Mouse (Mus musculus): ENCODE results near the gene Zfp566. TPM values are rescaled to one million over a fixed set of nuclear protein-coding genes. Genes with fewer than 3 reads are reported as not detected.

Zfp566 gene
- polyA plus RNA-seq, 1 experiment from 2014 or later: 19.3 TPM

- Histone ChIP-seq H3K9ac (replicated peaks) (no peak overlapping the region), H3K27me3 (no peaks in the 10 kb centered on the region), H3K9me3 (no peaks in the 10 kb centered on the region), H3K36me3 (peaks cover 14% of the 10 kb centered on the region), H3K27ac (no peak overlapping the region; the same call in 1 of the 2 replicates), H3K4me2 (replicated peaks) (peak overlapping the region; percentile 76), H3K4me3 (replicated peaks) (peak overlapping the region; percentile 53), H3K4me1 (replicated peaks) (peaks cover 39% of the 10 kb centered on the region)
- no peak for ATAC-seq
- 73% methylated on average over 6 of the region's 6 CpGs for WGBS
Measured at GRCm38 (mm10) chr7:30093918-30094415, 3.6 kb upstream of the Zfp566 start.

GRCm38 (mm10) chr7:30092666-30093065 is 2.3 kb upstream of the Zfp566 start:
- no peak for ATAC-seq
- WGBS: 83% methylated on average over 9 of the region's 9 CpGs
- no peak overlapping the region for H3K4me3 ChIP-seq (replicated peaks)

GRCm38 (mm10) chr7:30090970-30091585 is 751 bp upstream of the Zfp566 start:
- H3K9ac ChIP-seq (replicated peaks): peak overlapping the region; percentile 43; the same call in 1 of the 2 replicates
- H3K4me1 ChIP-seq (replicated peaks): peaks cover 40% of the 10 kb centered on the region
- H3K27me3 ChIP-seq: no peaks in the 10 kb centered on the region
- ATAC-seq: peak; percentile 3; the same call in 1 of the 2 replicates
- H3K27ac ChIP-seq: peak overlapping the region; percentile 88
- WGBS: 10% methylated on average over 9 of the region's 9 CpGs
- H3K4me2 ChIP-seq (replicated peaks): peak overlapping the region; percentile 87
- H3K36me3 ChIP-seq: peaks cover 10% of the 10 kb centered on the region
- H3K9me3 ChIP-seq: no peaks in the 10 kb centered on the region
- peak overlapping the region; percentile 75 for H3K4me3 ChIP-seq (replicated peaks)

More at GRCm38 (mm10) chr7:30092666-30093065, 2.3 kb upstream of the Zfp566 start:
- Histone ChIP-seq H3K36me3 (peaks cover 4% of the 10 kb centered on the region), H3K9ac (replicated peaks) (no peak overlapping the region), H3K4me2 (replicated peaks) (no peak overlapping the region), H3K27me3 (no peaks in the 10 kb centered on the region), H3K27ac (no peak overlapping the region), H3K4me1 (replicated peaks) (peaks cover 49% of the 10 kb centered on the region), H3K9me3 (no peaks in the 10 kb centered on the region)

DNA sequence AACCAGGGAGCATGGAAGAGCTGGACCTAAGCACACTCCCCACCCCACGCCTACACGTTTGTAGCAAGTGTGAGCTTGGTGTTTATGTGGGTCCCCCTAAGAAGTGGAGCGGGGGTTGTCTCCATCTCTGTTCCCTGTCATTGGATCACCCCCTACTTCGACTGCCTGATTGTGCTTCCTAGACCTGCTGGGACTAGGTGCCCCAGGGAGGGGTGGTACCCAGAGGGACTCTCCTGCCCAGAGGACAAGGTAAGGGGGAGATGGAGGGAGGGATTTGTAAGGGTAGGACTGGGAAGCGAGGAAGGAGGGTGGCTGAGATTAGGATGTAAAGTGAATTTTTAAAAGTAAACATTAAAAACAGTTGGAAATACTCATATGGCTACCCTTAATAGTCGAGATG is 922 bp downstream of the Zfp566 start:
- H3K4me1 ChIP-seq (replicated peaks): peaks cover 36% of the 10 kb centered on the region
- ATAC-seq: no peak
- peak overlapping the region; percentile 81 for H3K9ac ChIP-seq (replicated peaks)
- H3K36me3 ChIP-seq: peaks cover 27% of the 10 kb centered on the region
- H3K4me3 ChIP-seq (replicated peaks): peak overlapping the region; percentile 75
- H3K27ac ChIP-seq: no peak overlapping the region
- 11% methylated on average over 6 of the region's 6 CpGs for WGBS
- no peaks in the 10 kb centered on the region for H3K27me3 ChIP-seq
- H3K9me3 ChIP-seq: no peaks in the 10 kb centered on the region
- H3K4me2 ChIP-seq (replicated peaks): peak overlapping the region; percentile 87

DNA sequence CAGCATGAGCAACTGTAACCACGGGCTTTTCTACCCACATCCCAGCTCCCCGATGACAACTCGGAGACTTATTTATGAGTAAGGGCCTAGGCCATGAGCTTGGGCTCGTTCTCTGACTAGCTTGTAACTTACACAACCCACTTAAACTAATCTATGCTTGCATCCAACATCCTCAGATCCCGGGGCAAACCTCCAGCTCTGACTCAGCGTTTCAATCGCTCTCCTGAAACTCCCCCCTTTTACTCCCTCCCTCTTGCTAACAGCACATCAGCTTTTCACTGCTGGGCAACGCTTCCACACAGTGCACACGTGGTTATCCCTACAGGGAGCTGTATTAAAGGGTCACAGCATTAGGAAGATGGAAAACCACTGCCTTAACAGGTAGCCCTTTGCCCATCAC is 3.8 kb downstream of the Zfp566 start:
- no peak overlapping the region for H3K27ac ChIP-seq
- H3K9ac ChIP-seq (replicated peaks): no peak overlapping the region
- H3K36me3 ChIP-seq: peaks cover 51% of the 10 kb centered on the region
- no peak overlapping the region for H3K4me2 ChIP-seq (replicated peaks)
- no peaks in the 10 kb centered on the region for H3K27me3 ChIP-seq
- no peaks in the 10 kb centered on the region for H3K9me3 ChIP-seq
- H3K4me1 ChIP-seq (replicated peaks): peaks cover 29% of the 10 kb centered on the region
- no peak overlapping the region for H3K4me3 ChIP-seq (replicated peaks)
- ATAC-seq: no peak
- 90% methylated on average over 9 of the region's 9 CpGs for WGBS

- H3K9me3 ChIP-seq: no peaks in the 10 kb centered on the region
- peak; percentile 96 for ATAC-seq
- under 1% methylated on average over 50 of the region's 50 CpGs for WGBS
Measured at GRCm38 (mm10) chr7:30072146-30073028, 17.9 kb downstream of the Zfp566 start, which contains the start of gene Zfp82. Gene Zfp82, minus strand, starts transcription at chr7:30072900.

GRCm38 (mm10) chr7:30064622-30065021 is 25.7 kb downstream of the Zfp566 start:
- H3K9me3 ChIP-seq: no peaks in the 10 kb centered on the region
- H3K27me3 ChIP-seq: no peaks in the 10 kb centered on the region
- H3K27ac ChIP-seq: no peak overlapping the region
- peaks cover 75% of the 10 kb centered on the region for H3K36me3 ChIP-seq
- no peak overlapping the region for H3K4me3 ChIP-seq (replicated peaks)
- no peak overlapping the region for H3K9ac ChIP-seq (replicated peaks)
- H3K4me2 ChIP-seq (replicated peaks): no peak overlapping the region
- no peak for ATAC-seq
- H3K4me1 ChIP-seq (replicated peaks): no peaks in the 10 kb centered on the region
- WGBS: 87% methylated on average over 5 of the region's 5 CpGs

More at GRCm38 (mm10) chr7:30072146-30073028, 17.9 kb downstream of the Zfp566 start, which contains the start of gene Zfp82:
- Histone ChIP-seq H3K27me3 (no peaks in the 10 kb centered on the region), H3K4me2 (replicated peaks) (peak within 1 kb of the TSS; percentile 94), H3K36me3 (peaks cover 31% of the 10 kb centered on the region), H3K4me3 (replicated peaks) (peak within 1 kb of the TSS; percentile 89), H3K27ac (peak within 1 kb of the TSS; percentile 81), H3K9ac (replicated peaks) (peak within 1 kb of the TSS; percentile 90), H3K4me1 (replicated peaks) (peaks cover 14% of the 10 kb centered on the region)

- H3K36me3 ChIP-seq: peaks cover 81% of the 10 kb centered on the region
- no peaks in the 10 kb centered on the region for H3K27me3 ChIP-seq
- ATAC-seq: no peak
- no peak overlapping the region for H3K9ac ChIP-seq (replicated peaks)
- no peak overlapping the region for H3K4me2 ChIP-seq (replicated peaks)
- 88% methylated on average over 5 of the region's 5 CpGs for WGBS
- H3K4me1 ChIP-seq (replicated peaks): no peaks in the 10 kb centered on the region
- H3K4me3 ChIP-seq (replicated peaks): no peak overlapping the region
- no peaks in the 10 kb centered on the region for H3K9me3 ChIP-seq
- no peak overlapping the region for H3K27ac ChIP-seq
Measured at GRCm38 (mm10) chr7:30062478-30062877, 27.8 kb downstream of the Zfp566 start.

DNA sequence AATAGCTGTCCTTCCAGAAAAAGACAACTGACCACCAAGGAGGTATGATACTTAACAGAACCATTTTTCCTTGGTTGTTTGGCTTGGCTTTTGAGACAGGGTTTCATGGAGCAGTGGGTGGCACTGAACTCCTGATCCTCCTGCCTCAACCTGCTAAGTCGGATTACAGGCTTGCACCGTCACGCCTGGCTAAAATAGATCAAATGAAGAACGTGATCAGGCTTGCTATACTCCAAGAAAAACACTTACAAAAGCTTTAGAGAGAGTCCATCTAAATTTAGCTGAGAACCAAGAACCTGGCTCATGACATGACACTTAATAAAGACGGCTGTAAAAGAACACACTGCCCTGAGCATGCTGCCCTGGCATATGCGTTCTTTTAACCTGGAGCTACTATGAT is 30.0 kb downstream of the Zfp566 start:
- no peak overlapping the region for H3K4me3 ChIP-seq (replicated peaks)
- no peak for ATAC-seq
- no peaks in the 10 kb centered on the region for H3K4me1 ChIP-seq (replicated peaks)
- no peak overlapping the region for H3K4me2 ChIP-seq (replicated peaks)
- H3K9me3 ChIP-seq: no peaks in the 10 kb centered on the region
- H3K36me3 ChIP-seq: peaks cover 86% of the 10 kb centered on the region
- H3K9ac ChIP-seq (replicated peaks): no peak overlapping the region
- no peak overlapping the region for H3K27ac ChIP-seq
- WGBS: 50% methylated on average over 6 of the region's 6 CpGs
- H3K27me3 ChIP-seq: no peaks in the 10 kb centered on the region

DNA sequence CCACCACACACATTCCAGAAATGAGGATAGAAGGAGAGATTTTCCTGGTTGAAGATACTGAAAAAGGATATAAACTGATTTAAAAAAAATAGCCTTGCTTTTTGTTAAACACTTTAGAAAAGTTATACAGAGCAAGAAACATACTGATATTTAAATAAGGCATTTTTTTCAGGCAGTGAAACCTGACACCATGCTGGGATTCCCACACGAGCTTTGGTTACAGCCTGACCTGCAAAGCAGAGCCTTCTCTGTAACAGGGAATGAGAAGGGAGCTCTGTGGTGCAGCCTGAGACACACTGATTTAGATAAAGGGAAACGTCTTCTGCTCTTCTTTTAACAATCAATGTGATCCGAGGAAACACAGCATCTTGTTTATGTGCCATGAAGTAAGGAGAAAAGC is 36.7 kb downstream of the Zfp566 start:
- peaks cover 29% of the 10 kb centered on the region for H3K36me3 ChIP-seq
- H3K9ac ChIP-seq (replicated peaks): no peak overlapping the region
- no peaks in the 10 kb centered on the region for H3K27me3 ChIP-seq
- 14% methylated on average over 3 of the region's 3 CpGs for WGBS
- H3K27ac ChIP-seq: no peak overlapping the region
- no peak overlapping the region for H3K4me2 ChIP-seq (replicated peaks)
- H3K4me3 ChIP-seq (replicated peaks): no peak overlapping the region
- no peaks in the 10 kb centered on the region for H3K9me3 ChIP-seq
- no peak for ATAC-seq
- H3K4me1 ChIP-seq (replicated peaks): peaks cover 14% of the 10 kb centered on the region

DNA sequence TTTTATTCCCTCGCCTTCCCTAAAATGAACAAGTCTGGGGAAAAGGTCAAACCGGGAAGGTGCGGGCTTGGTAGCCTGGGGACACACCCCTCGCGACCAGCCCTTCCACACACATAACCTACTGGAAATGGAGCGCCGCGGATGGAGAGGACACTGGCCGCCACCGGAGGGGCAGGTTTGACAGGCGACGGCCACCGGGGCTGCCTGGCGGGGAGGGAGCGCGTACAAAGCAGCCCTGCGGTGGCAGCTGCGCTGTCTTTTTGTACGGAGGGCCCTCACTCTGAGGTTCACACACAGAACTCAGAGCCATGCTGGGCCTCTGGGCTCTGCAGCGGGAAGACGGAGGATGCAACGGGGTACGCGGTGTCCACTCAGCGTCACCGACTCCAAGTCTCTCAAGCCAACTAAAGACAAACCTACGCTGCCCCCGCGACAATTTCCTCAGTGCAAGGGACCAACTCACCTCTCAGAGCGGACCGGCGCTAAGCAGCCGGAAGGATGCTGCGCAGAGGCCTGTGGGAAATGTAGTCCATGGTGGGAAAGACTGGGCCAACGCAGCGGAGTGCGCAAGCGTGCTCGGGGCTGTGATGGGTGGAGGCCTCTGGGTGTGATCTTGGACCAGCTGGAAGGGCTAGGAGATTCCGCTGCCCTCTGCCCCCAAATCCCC is 39.3 kb downstream of the Zfp566 start, which contains the start of gene Zfp14:
Gene Zfp14, minus strand, starts transcription at position 499 of the 667 bp plus-strand sequence.
- no peaks in the 10 kb centered on the region for H3K9me3 ChIP-seq
- peaks cover 14% of the 10 kb centered on the region for H3K4me1 ChIP-seq (replicated peaks)
- peaks cover 12% of the 10 kb centered on the region for H3K36me3 ChIP-seq
- H3K4me2 ChIP-seq (replicated peaks): peak within 1 kb of the TSS; percentile 73
- peak within 1 kb of the TSS; percentile 95 for H3K27ac ChIP-seq
- H3K4me3 ChIP-seq (replicated peaks): peak within 1 kb of the TSS; percentile 83
- under 1% methylated on average over 40 of the region's 40 CpGs for WGBS
- H3K27me3 ChIP-seq: no peaks in the 10 kb centered on the region
- H3K9ac ChIP-seq (replicated peaks): peak within 1 kb of the TSS; percentile 87
- ATAC-seq: peak; percentile 100

All from midbrain, embryonic 13.5 days (tissue).